Mouse (Mus musculus) neural tube, embryonic 10.5 days (tissue): ENCODE measurements around the gene Trak1.
A peak's percentile ranks its signal among the peaks of the same experiment; 100 is the strongest.
"Not testable (repeated sequence)": the region's sequence is repeated elsewhere in the genome, so short reads cannot be mapped to it uniquely, and the experiment has no call there.

Source experiments
- DNase-seq: peaks from one replicate; pipeline ENCODE4 v3.0.0-alpha.2; 2017; ENCODE audit warnings: low spot score; ENCODE audit errors: extremely low spot score

Gene Trak1

DNA sequence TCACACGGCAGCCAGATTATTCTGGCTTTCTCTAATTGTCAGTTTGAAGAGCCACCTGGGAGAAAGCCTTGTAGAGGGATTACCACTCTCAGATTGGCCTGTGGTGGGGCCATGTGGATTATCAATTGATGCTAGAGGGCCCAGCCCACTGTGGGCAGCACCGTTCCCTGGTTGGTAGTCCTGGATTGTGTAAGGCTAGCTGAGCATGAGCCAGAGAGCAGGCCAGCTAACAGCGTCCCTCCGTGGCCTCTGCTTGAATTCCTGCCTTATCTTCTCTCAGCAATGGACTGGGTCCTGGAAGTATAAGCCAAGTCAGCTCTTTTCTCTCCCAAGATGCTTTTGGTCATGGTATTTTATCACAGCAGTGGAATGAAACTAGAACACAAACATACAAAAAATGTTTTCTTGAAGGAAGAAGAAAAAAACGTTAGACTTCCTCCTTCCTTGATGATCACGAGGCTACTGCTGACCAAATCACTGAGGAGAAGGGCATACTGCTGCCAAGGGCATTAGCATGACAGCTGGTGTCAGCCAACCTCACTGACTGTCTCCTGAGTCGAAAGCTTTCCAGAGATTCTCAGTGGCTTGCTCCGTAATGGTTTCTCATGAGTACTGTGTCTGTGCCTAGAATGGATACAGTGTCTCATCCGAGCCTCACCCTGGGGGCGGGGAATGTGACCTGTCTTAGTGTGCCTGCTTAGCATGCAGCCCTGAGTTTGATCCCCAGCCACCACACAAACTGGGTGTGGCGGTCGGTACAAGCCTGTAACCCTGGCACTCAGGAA, 19.5 kb downstream of the Trak1 start:
- DNase-seq, result no peak

DNA sequence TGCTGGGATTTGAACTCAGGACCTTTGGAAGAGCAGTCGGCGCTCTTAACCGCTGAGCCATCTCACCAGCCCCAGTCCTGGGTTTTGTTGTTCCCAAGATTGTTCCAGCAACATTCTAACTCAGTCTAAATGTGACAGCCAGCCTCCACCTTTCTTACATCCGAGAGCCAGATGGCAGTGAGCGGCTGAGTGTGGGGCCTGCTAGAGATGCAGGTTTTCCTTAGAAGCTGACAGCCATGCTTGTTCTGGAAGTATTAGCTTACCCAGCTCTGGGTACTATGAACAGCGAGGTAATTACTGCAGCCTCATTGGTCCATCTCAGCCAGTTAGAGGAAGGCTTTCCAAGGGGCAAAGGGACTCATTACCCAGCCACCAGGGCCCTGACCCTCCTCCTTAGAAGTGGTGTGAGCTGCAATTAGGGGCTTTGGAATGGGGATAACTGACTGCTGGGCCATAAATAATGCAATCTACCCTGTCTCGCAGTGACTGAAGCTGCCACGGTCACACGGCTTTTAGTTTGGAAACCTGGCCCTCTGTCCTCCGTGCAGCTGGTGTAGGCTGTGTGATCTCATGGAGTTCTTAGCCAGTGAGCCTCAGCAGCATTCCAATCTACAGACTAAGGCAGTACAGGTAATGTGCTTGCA, 22.1 kb downstream of the Trak1 start:
- no peak for DNase-seq

DNA sequence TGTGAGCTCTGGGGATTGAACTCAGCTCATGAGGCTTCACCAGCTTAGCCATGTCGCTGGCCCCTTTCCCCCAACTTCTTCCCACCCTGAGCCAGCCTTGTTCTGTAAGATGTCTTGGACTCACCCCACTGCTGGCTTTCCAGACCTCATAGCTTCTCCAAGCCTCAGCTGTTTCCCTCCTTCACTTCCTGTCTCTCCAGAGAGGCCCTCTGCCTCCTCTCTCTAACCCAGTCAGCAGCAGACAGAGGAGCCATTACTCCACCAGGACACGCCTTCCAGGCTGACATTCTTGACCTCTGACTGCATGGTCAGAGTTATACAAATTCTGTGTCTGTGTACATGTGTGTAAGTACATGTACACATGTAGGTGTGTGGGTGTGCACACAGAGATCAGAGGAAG, 23.1 kb downstream of the Trak1 start:
- no peak for DNase-seq

DNA sequence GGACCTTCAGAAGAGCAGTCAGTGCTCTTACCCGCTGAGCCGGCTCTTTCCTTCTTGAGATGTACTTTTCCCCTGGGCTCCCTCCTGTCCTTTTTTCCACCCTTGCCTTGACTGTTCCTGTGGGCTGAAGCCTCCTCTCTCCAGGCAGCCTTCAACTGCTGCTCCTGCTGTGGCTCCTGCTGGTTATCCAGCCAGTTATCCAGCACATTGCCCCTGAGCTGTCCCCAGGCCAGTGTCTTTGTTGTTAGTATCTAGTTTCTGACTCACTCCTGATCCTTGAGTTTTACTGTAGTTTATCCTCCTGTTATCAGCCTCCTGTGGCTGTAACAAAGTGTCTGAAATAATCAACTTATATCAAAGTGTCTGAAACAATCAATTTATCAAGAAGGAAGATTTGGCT, 23.8 kb downstream of the Trak1 start:
- no peak for DNase-seq

DNA sequence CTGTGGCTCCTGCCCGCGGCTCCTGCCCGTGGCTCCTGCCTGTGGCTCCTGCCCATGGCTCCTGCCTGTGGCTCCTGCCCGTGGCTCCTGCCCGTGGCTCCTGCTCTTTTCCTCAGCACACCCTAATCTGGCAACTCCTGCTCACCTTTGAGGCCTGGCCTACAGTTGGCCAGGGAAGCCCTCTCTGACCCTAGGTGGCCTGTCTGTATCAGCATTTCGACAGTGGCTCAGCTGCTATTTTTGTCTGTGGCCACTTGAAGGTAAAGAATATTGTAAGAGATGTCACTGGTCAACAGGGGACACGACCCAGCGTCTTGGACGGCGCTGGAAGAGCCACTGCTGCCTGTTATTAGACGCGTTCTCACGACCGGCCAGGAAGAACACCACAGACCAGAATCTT, 24.7 kb downstream of the Trak1 start:
- no peak for DNase-seq

DNA sequence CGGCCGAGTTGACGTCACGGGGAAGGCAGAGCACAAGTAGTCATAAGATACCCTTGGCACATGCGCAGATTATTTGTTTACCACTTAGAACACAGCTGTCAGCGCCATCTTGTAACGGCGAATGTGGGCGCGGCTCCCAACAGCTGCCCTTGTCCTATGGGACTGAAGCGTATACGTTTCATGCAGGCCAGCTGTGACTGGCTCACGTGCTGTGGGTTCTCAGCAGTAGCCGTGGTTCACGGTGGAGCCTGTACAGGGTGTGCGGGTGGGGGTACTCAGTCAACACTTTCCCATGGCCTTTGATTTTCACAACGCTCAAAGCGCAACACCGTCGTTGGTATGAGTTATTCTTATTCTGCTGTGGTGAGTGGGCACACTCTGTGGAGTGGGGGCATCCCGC, 31.0 kb downstream of the Trak1 start:
- DNase-seq, result not testable (repeated sequence)

DNA sequence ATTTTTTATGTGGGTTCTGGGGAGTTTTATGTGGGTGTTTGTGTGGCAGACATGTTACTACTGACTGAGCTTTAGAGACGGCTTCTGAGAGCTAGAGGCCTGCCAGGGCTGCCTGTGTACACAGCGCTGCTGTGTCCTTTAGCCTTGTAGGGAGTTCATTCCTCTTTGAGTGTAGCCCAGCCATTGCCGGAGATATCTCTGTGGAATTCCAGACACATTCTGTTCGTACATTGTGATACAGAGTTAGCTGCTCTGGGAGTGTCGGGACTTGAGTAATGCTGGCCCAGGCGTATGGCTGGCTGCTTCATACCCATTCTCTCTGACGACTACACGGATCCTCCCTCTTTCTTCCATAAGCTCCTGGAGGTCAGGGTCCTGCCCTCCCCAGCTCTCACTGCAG, 31.9 kb downstream of the Trak1 start:
- no peak for DNase-seq

DNA sequence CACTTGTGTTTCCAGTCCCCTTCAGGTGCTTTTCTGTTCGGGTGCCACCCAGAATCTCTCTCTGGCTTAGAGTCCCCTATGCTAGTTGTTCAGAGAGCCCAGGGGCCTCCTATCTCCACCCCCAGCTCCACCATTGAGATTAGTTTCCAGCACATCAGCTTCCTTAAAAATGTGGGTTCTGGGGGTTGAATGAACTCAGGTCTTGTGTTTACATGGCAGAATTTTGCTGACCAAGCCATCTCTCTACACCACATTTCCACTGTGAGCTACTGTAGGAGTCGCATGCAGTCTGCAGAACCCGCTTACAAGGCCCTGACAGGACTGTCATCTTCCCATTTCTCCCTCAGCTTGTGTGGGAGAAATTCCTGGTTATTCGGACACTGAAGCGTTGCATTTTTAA, 32.8 kb downstream of the Trak1 start:
- no peak for DNase-seq

DNA sequence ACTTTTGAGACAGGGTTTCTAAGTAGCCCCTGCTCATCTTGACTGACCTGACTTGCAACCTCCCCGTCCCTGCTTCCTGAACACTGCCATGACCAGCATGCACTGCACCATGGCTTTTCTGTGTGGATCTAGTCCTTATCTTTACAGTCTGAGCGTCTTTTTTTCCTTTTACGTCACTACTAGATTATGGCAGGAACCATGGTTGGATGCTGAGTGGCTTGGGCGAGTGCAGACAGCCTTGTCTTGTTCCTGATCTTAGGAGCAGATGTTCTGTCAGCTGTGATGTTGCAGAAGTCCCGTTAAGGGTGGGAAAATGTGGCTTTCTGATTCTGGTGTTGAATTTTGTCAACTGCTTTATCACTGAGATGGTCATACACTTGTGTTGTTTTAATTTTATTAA, 34.1 kb downstream of the Trak1 start:
- DNase-seq, result peak; percentile 32

DNA sequence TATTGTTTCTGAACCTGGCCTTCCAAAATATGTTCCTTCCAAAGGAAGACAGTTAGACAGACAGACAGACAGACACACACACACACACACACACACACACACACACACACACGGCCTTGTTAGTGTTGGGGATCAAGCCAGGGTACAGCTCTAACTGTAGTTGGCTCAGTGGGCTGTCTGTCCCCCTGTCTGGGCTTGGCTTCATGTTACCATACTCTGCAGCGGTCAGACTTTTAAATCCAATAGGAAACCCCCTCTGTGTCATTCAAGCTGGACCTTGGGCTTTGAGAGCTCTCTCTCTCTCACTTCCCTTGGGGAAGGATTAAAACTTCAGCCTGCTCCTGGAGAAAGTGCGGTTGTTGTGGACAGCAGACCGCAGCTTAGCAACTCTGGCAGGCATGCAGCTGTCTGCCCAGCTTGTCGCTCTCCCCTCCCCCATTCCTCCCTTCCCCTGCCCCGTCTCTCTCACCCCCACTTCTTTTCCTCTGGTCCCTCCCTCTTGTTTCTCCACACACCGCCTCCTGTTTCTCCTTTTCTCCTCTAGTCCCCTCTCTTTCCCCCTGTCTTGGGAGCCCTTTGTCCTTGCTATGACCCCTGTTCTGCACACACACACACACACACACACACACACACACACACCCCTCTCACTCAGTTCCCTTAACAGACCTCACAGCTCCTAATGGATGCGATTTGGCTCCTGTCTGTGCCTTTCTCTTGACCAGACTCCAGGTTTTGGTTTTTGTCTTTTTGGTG, 34.8 kb downstream of the Trak1 start:
- peak; percentile 72 for DNase-seq

DNA sequence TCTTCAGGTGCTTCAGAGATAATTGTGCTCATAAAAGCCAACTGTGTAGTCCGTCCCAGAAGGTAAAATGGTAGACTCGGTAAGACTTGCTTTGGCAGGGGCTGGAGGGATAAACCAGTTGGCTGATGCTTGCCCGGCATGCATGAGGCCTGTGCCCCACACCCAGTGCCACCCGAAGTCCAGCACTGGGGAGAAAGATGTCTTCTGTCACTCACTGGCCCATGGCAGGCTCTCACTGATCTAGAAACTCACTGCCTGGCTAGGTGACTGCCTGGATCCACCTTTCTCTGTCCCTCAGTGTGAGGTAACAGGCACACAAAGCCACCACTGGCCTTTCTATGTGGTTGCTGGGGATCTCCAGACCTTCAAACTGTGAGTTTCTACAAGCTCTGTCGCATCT, 36.3 kb downstream of the Trak1 start:
- no peak for DNase-seq

DNA sequence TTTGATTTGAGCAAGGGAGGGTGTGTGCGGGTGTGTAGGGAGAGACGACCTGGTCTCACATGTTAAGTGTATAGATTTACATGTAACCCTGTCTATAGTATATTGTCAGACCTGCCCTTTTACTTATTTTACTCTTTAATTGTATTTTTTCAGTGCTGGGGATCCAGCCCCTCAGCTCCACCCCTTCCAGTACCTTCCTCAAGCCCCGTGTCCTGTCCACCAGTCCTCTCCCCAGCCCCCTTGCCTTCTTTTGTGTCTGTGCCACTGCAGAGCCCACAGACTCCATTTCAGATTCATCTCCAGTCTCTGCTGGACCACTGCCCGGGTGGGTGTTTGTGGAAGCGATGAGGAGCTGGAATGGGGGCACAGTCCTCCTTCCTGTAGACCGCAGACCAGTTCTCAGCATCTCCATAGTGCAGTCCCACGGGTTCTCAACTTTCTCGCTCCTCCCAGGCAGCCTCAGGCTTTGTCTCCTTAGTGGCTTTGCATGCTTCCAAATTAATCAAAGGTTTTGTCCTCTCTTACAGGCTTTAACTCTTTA, 37.1 kb downstream of the Trak1 start:
- DNase-seq, result no peak

DNA sequence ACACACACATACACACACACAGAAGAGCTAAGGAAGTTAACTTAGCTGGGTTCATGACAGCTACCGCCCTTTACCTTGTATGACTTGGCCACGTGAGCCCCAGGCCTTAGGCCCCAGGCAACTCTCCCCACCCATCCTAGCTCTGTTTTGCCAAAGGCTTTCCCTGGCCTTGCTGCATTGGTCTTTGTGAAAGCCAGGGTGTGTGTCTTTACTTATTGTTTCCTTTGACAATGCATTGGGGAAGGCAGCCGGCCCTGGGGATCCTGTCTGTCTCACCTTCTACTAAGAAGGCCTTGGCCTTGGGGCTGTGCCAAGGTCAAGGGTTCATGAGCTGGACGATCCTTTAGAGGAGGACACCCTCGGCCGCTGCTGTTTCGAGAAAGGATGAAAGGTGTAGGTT, 38.3 kb downstream of the Trak1 start:
- no peak for DNase-seq

DNA sequence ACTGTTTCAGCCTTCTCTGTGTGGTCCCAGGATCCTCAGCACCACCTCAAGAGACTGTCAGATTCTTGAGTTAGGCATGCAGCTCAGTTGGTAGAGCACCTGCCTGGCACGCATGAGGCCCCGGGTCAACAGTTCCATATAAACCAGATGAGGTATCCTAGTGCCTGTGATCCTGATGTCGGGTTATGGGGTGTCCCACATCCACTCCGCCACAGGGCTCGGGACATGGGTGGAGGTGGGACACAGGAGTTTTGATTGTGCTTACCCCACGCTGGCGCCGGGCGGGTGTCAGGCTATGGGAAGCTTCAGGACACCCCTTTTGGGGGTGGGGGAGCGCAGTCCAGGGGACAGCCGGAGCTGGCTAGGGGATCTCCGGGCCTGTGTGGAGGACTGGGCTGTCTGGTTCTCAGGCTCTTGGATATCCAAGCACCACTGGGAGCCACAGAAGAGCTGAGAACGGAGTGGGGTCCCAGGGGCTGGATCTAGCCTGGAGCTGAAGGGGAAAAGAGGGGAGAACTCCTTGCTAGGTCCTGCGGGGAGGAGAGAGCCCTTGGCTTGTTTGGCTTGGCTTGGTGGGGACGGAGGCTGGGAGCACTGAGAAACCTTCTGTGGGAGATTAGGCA, 39.1 kb downstream of the Trak1 start:
- DNase-seq, result no peak

DNA sequence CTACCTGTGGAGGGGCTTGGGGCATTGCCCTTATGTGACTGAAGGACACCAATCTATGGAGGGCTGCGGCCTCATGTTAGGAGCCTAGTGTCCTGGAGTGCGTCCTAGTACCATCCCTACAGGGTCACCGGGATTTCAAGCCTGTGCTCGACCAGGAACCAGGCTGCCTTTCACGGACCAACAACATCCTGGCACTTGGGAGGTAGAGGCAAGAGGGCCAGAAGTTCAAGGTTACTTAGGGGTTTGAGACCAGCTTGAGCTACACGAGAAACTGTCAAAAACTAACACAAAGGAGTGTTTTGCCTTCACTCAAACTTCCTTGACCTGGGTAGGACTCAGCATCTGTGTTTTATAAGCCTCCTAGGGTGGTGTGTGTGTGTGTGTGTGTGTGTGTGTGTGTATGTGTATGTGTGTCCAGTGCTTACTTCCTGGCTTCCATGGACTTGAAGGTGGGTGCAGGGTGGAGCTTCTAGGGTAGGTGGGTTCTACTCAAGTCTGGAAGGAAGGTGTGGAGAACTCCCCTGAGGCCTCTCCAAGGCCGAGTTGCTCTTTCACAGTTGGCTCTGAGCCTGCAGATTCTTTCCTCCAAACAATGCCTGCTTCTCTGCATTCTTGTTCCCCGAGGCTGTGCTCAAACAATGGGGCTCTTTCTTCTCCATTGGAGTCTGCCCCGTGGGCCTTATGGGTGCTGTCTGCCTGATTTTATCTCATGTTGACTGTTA, 40.1 kb downstream of the Trak1 start:
- DNase-seq, result no peak

DNA sequence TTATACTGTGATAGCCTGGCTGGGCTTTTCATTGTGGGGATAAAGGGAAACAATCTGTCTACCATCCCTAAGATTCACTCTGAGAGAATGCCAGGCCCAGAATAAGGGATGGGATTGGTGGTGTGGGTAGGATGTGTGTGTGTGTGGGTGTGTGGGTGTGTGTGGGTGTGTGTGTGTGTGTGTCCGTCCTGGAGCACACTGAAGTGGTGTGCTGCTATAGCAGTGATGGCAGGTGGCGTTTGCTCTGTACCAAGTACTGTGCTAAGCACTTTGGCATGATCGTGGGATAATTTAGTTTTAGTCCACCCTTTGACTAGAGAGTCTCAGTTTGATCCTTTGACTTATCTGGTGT, 40.6 kb downstream of the Trak1 start:
- no peak for DNase-seq

DNA sequence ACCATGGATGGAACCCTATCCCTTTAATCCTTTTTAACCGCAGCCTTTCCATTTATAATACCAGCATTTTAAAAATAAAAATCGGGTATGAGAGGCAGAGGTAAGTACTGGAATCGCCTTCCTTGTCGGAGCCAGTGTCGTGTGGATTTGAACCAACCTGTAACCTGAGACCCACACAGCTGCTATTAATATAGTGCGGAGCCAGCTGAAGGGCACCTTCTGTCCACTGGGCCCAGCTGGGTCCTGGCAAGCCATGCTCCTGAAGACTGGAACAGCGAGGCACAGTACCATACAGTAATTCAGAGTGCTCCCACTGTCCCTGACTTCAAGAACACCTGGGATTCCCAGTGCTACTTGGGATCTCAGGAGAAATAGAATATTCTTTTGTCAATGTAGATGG, 44.5 kb downstream of the Trak1 start:
- no peak for DNase-seq

DNA sequence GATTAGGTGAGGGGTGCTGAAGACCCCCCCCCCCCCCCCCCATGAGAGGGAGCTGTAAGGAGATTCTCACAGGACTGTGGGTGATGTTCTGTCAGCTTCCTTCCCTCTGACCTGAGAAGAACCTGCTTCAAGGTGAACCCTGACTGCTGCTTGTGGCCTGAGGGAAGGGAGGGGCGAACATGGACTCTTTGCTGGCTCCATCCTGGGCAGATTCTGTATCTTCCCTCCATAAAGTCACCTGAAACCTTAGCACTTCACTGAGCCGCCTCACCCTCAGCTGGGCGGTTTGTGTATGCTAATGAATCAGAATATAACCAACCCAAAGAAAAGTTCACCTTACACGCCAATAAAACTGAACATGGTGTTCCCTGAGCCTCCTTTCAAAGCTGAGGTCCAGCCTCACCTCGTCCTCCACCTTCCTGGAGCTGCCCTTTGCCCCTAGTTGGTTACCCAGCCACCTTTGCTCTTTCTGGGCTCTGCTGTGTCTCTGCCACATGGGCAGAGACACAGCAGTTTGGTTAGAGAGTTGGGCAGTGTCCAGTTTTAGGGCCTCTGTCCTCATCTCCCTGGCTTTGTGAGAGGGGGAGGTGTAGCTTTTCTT, 45.3 kb downstream of the Trak1 start:
- no peak for DNase-seq

DNA sequence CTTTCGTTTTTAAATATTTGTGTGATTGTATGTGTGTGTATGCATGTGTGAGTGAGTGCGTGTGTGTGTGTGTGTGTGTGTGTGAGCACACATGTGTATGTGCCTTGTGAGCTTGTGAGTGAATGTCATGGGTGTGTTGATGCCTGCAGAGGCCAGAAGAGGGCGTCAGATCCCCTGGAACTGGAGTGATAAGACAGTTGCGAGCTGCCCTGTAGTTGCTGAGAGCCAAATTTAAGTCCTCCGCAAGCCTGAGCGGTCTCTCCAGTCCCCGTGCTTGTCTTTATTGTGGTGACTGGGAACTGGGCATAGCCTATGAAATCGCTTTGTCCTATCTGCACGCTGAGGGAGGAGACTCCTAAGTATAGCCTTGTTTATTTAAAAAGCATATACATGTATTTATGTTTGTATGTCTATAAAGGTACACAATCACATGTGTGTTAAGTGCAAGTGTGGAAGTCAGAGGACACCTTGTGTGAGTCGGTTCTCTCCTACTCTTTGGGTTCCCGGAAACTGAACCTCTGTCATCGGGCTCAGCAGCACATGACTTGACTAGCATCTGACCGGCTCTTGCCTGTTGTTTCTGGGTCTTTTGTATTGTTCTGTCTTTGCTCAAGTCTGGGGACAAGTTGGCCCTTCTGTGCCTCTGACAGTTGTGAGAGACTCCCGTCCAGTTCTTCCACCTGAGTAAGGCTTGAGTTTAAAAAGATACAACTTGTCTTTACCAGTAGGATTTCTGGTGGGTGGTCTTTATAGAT, 46.0 kb downstream of the Trak1 start:
- no peak for DNase-seq

DNA sequence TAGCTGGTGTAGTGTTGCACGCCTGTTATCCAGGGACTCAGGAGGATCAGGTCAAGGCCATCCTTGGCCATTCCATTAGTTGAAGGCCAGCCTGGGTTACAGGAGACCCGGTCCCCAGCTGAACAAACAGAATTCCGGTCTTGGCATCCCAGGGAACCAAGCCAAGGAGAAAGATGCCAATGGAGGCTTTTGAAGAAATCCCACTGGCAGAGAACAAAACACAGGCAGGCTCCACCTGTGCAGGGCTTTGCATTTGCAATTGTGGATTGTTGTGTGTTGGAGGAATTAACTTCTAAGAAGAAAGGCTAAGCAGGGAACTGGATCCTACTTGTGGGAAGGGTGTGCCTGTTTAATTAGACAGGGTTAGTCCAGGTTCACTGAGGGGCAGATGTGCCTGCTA, 47.0 kb downstream of the Trak1 start:
- DNase-seq, result no peak
